Mouse (Mus musculus) ES-E14 (cell line): ENCODE measurements around the gene Pth1r.

Experiments
- CHD2 ChIP-seq: IDR thresholded peaks from 2 replicates; pipeline ENCODE4 v1.6.1; 2014; ENCODE audit warnings: mild to moderate bottlenecking, low read depth, low read length, inconsistent platforms
- HCFC1 ChIP-seq: IDR thresholded peaks from 2 replicates; pipeline ENCODE4 v1.6.1; 2012; ENCODE audit warnings: low read length, inconsistent platforms, borderline replicate concordance; ENCODE audit not compliant: insufficient read depth
- MAFK ChIP-seq: IDR thresholded peaks from 2 replicates; pipeline ENCODE4 v1.6.1; 2014; ENCODE audit warnings: mild to moderate bottlenecking, low read depth, low read length, inconsistent platforms; ENCODE audit not compliant: insufficient read depth
- ZNF384 ChIP-seq: IDR thresholded peaks from 2 replicates; pipeline ENCODE4 v1.6.1; 2012; ENCODE audit warnings: low read depth, low read length, inconsistent platforms

DNA sequence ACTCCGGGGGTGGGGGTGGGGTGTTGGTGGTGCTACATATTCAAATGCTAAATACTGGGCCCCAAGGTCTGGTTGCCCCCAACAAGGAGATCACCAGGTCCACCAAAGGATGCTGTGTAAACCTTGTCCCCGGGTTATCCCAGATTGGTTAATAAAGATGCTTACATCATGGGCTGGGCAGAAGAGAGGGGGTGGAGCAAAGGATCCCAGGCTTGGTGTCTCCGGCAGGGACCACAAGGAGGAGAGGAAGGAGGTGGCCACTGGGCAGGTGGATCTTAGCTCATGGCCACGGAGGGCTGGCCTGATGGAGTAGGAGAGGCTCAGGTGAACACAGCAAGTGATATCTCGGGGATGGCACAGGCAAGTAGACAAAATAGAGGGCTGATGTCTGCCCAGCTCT, 68.1 kb downstream of the Pth1r start:
- no peak for TF ChIP-seq CHD2
- TF ChIP-seq ZNF384 = no peak
- TF ChIP-seq HCFC1 = no peak
- TF ChIP-seq MAFK = no peak
